Mouse (Mus musculus): Measurements from ENCODE around the gene Madd.

DNA sequence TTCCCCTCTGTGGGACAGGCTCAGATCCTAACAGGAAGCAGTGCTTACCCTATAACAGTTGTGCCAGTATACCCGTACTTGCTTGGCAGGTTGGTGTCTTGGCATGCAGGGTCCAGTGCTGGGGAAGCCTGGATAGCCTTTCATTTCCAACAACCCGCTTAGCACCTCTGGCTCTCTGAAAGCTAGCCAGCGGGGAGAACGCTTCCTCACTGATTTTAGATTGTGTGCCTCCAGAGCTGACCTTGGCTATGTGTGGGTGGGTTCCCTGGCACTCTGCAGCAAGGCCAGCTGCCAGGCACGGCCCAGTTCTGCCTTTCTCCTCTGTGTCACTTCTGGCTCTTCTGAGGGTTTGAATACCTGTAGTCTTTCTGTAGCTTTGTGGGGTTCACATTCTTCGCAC is 53.5 kb downstream of the Madd start:
- no peak for TF ChIP-seq CTCF (IDR thresholded peaks at IDR 0.05; ENCODE audit: low read depth)
- TF ChIP-seq EP300 (IDR thresholded peaks at IDR 0.05; ENCODE audit: low read depth) = no peak

Data from heart, postnatal 0 days (tissue).